Mouse (Mus musculus): Measurements from ENCODE around the gene Acvr1b. TPM values are rescaled to one million over a fixed set of nuclear protein-coding genes. Genes with fewer than 3 reads are reported as not detected.

Gene Acvr1b
- polyA plus RNA-seq, 3 experiments from 2014 or later = 0.53 to 4.0 (median 3.6) TPM

DNA sequence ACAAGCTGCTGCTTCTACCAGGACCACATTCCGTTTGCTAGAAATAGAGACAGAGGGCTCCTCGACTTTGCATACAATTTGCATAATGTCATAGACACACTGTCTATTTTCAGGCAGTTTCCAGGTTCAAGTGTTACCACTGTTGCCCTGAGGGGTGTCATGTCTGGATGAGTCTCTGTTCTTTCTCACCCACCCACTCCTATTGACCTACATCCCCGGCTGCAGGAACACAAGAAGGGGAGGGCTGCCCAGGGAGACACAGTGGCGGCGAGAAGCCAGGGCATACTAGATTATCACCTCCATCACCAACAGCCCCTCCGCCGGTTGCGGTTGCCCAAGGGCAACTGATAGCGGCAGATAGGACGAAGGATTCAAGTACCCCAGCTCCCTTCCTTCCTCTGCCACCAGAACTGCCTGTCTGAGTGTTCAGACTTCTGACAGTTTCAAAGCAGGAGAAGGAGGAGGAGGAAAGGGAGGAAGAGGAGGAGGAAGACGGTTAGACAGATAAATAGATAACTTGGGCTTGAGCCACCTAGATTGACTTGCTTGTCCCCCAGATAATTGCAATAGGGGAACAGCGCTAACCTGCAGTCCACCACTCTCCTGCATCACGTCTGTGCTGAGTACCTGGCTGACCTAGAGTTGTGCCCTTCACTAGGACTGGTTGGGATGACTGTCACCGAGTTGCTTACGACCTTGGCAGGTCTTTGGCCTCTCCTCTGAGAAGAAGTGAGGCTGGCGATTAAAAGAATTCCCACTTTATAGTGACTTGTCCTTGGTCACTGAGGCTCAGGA, 26.6 kb upstream of the Acvr1b start:
- ATAC-seq = no peak

GRCm38 (mm10) chr15:101147910-101148273, 26.0 kb upstream of the Acvr1b start:
- ATAC-seq = no peak

DNA sequence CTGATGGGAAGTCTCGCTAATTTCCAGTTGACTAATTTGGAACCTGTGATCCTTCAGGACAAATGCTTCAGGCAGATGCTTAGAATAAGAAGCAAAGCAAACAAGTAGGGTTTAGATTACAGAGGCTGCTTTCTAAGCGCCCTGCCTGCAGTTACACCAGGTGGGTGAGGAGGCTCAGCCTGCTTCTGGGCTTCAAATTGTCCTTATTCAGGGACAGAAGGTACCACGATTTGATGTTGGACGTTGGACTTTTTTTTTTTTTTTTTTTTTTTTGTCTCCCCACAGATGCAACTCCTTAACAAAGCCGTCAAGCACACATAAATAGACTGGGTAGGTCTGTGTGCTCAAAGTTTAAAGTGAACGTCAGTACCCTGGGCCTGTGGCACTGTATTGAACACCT, 25.3 kb upstream of the Acvr1b start:
- ATAC-seq = no peak

GRCm38 (mm10) chr15:101151409-101152261, 22.2 kb upstream of the Acvr1b start:
- ATAC-seq = no peak

DNA sequence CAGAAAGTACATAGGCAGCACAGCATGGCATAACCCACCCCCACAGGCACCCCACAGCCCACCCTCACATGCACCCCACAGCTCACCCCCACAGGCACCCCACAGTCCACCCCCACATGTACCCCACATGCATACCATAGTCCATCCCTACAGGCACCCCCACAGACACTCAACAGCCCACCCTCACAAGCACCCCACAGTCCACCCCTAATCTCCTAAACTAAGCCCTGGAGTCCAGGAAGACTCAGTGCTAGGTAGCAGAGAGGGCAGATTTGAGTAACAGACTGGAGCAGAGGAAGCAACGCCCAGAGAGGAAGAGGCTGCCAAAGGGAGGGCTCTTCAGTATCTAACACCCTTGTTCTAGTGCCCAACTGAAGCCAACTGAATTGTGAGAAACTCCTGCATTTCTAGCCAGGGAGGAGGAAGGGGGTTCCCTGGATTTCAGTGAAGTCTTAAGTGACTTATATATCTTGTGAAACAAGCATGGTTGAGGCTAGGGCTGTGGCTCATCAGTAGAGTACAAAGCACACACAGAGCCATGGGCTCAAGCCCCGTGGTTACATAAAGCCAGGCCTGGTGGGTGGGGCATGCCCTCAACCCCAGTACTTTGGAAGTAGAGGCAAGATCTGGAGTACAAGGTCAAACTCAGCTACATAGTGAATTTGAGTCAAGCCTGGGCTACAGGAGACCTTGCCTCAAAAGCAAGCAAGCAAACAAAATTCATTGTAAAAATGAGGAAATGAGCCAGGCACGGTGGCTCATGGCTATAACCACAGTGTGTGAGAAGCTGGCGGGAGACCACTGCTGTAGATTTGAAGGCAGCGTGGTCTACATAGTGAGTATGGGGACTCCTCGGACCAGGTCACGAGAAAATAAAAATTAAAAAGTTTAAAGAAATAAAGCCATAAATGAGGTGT, 18.9 kb upstream of the Acvr1b start:
- ATAC-seq = no peak

DNA sequence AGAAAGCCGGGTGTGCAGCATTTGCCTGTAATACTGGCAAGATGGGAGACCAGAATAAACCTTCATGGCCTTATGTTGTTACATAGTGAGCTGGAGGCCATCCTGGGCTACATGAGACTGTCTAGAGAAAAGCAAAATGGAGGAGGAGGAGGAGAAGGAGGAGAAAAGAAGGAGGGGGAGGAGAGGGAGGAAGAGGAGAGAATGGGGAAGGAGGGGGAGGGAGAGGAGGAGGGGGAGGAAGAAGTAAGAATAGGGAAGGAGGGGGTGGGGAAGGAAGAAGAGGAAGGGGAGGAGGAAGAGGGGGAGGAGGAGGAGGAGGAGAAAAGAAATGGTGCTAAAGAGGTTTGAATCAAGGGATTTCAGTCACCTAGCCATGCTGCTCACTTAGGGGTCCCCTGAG, 13.7 kb upstream of the Acvr1b start:
- no peak for ATAC-seq

- ATAC-seq = no peak
These were observed 13.3 kb upstream of the Acvr1b start for GRCm38 (mm10) chr15:101160591-101160990.

- ATAC-seq = no peak
These were observed 12.3 kb upstream of the Acvr1b start for GRCm38 (mm10) chr15:101161534-101161933.

GRCm38 (mm10) chr15:101163056-101163458, 10.8 kb upstream of the Acvr1b start:
- ATAC-seq = no peak

DNA sequence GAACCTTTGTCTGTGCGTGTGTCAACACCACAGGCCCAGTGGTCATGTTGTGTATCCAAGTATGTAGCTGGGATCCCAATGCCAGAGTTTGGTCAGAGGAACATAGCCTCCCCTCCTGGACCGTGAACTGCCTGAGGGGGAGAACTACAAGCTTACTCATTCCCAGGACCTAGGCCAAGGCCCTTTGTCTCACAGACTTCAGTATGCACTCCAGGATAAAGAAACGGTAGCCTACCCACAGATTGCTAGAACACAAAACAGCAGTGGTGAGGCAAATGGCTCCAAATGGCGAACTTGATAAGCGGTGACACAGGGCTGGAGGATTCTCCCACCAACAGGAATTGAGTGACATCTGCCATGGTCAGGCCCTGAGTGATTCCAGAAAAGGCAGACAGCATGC, 10.0 kb upstream of the Acvr1b start:
- no peak for ATAC-seq

GRCm38 (mm10) chr15:101164291-101164690, 9.6 kb upstream of the Acvr1b start:
- ATAC-seq = no peak

- no peak for ATAC-seq
These were observed 8.0 kb upstream of the Acvr1b start for GRCm38 (mm10) chr15:101165658-101166437.

- no peak for ATAC-seq
These were observed 6.3 kb upstream of the Acvr1b start for GRCm38 (mm10) chr15:101167553-101167952.

- no peak for ATAC-seq
These were observed 4.0 kb upstream of the Acvr1b start for GRCm38 (mm10) chr15:101169910-101170309.

GRCm38 (mm10) chr15:101170413-101170980, 3.4 kb upstream of the Acvr1b start:
- no peak for ATAC-seq

DNA sequence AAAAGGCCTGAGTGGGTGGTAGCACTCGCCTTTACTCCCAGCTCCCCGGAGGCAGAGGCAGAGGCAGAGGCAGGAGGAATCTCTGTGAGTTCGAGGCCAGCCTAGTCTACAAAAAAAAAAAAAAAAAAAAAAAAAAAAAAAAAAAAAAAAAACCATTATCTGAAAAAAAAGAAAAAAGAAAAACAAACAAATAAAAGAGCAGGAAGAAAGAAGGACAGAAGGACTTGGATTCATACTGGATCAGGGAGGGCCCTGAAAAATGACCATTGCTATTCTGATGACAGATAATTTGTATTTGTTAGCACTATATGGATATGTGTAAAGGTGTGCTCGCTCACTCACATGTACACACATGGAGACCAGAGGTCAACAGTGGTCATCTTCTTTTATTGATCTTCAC, 2.6 kb upstream of the Acvr1b start:
- no peak for ATAC-seq

DNA sequence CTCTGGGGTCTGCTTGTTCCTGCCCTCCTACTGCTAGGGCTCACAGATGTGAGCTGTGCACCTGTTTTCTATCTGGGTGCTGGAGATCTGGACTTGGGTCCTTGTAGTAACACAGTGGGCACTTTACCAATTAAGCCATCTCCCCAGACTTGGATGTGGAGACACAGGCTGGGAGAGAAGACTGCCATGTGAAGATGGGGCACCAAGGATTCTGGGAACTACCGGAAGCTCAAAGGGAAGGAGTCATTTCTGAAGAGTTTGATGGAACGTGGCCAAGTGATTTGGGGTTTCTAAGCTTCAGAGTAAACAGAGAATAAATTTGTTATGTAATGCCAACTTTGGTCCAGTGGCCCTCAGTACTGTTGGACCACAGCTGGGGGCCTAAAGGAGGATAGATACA, 1.9 kb upstream of the Acvr1b start:
- ATAC-seq = no peak

GRCm38 (mm10) chr15:101174294-101175130, 645 bp downstream of the Acvr1b start:
- ATAC-seq = no peak

GRCm38 (mm10) chr15:101175131-101175460, 1.2 kb downstream of the Acvr1b start:
- no peak for ATAC-seq

- ATAC-seq = no peak
These were observed 1.9 kb downstream of the Acvr1b start for GRCm38 (mm10) chr15:101175613-101176283.
